In genomic region chr16:4963346-4963745, GRCm38 (mm10) we compare ENCODE assay signal across 9 mouse cellular contexts. TPM values are rescaled to one million over a fixed set of nuclear protein-coding genes. Genes with fewer than 3 reads are reported as not detected.
DNase-seq lines count a peak whose midpoint lies in the region; ATAC-seq lines count a peak whose summit lies in the region.
"Had no signal": no experiment of that assay in that cellular context is flagged by ENCODE, and none has a peak within 500 bp of the region (broad histone marks: within the 10 kb centered on the region; RNA-seq: fewer than 3 reads in every experiment).

No protein-coding gene starts in this region.

- intact Hi-C loops in left cerebral cortex, postnatal 36 days (cut with DNase I): no loop called here

- no peak for ATAC-seq in embryonic facial prominence, embryonic 15.5 days (ENCODE audit: insufficient number of reproducible peaks, low FRiP score, low TSS enrichment, low read depth)
- ATAC-seq in liver, embryonic 11.5 days (replicated peaks; ENCODE audit: low FRiP score): no peak

- peak overlapping the region; percentile 85 for H3K4me3 ChIP-seq in embryonic facial prominence, embryonic 15.5 days (replicated peaks)
- H3K4me3 ChIP-seq in liver, embryonic 11.5 days (ENCODE audit: low read depth, low read length): peak overlapping the region; percentile 94

- no peaks in the 10 kb centered on the region for H3K9me3 ChIP-seq in embryonic facial prominence, embryonic 15.5 days (replicated peaks)
- H3K9me3 ChIP-seq in liver, embryonic 11.5 days (ENCODE audit: control insufficient read depth, low read length): no peaks in the 10 kb centered on the region

- peak overlapping the region; percentile 71 for H3K4me2 ChIP-seq in embryonic facial prominence, embryonic 15.5 days (replicated peaks)
- peak overlapping the region; percentile 93 for H3K4me2 ChIP-seq in liver, embryonic 11.5 days

- H3K9ac ChIP-seq in embryonic facial prominence, embryonic 15.5 days: peak overlapping the region; percentile 90
- H3K9ac ChIP-seq in liver, embryonic 11.5 days (ENCODE audit: low read depth, low read length): peak overlapping the region; percentile 80

- DNase-seq in embryo, embryonic 11 days: peak; percentile 6
- DNase-seq in embryo, embryonic 9.5 days (ENCODE audit: extremely low spot score): no peak
- DNase-seq in 3T3-L1 (ENCODE audit: low read depth, low spot score): peak; percentile 30
- DNase-seq in liver, embryonic 11.5 days (ENCODE audit: low spot score): no peak
- DNase-seq in thymus, postnatal 10 days (ENCODE audit: low spot score in 2 of 2): no peak
- DNase-seq in cerebellum, adult 8-10 months: no peak
- DNase-seq in left cerebral cortex, postnatal 36 days (ENCODE audit: low spot score in 2 of 2): no peak

- 37% methylated on average over 9 of the region's 9 CpGs for WGBS in embryonic facial prominence, embryonic 15.5 days
- 33% methylated on average over 9 of the region's 9 CpGs for WGBS in liver, embryonic 11.5 days

- H3K27ac ChIP-seq in embryonic facial prominence, embryonic 15.5 days (replicated peaks): no peak overlapping the region
- H3K27ac ChIP-seq in liver, embryonic 11.5 days (ENCODE audit: low read depth, low read length): no peak overlapping the region

- no peaks in the 10 kb centered on the region for H3K27me3 ChIP-seq in embryonic facial prominence, embryonic 15.5 days
- no peaks in the 10 kb centered on the region for H3K27me3 ChIP-seq in liver, embryonic 11.5 days (replicated peaks; ENCODE audit: control insufficient read depth, insufficient read depth, low read length)
- H3K27me3 ChIP-seq: Patski had no signal

- H3K36me3 ChIP-seq in embryonic facial prominence, embryonic 15.5 days: peaks cover 8% of the 10 kb centered on the region; the same call in 1 of the 2 replicates
- H3K36me3 ChIP-seq in liver, embryonic 11.5 days (ENCODE audit: control insufficient read depth, insufficient read depth, low read length): 0 out of 2 replicates have a peak, but pooled peaks cover 2% of the 10 kb centered on the region

- H3K4me1 ChIP-seq in embryonic facial prominence, embryonic 15.5 days: peaks cover 24% of the 10 kb centered on the region
- peaks cover 9% of the 10 kb centered on the region for H3K4me1 ChIP-seq in liver, embryonic 11.5 days (replicated peaks; ENCODE audit: control insufficient read depth, insufficient read depth, low read length)

RNA-seq across cellular contexts. Expression of gene Anks3, which starts 0.7 kb away (rescaled TPM):
- polyA plus RNA-seq in embryonic facial prominence, embryonic 15.5 days (2015; fragmentation: Nextera tagmentation; extraction: Ambion mirVana): 64.7 and 72.8 TPM in 2 replicates
- 28.1 and 30.0 TPM in 2 replicates for polyA plus RNA-seq in liver, embryonic 11.5 days (2014; fragmentation: Nextera tagmentation; extraction: Ambion mirVana)
- total RNA-seq in left cerebral cortex, postnatal 36 days (2021): 10 to 100 TPM; 42.1 to 74.9 TPM

RNA-seq across cellular contexts. Expression of gene Nudt16l1, which starts 24.8 kb away (rescaled TPM):
- 156 and 161 TPM in 2 replicates for polyA plus RNA-seq in embryonic facial prominence, embryonic 15.5 days (2015; fragmentation: Nextera tagmentation; extraction: Ambion mirVana)
- polyA plus RNA-seq in liver, embryonic 11.5 days (2014; fragmentation: Nextera tagmentation; extraction: Ambion mirVana): 102 and 103 TPM in 2 replicates
- total RNA-seq in left cerebral cortex, postnatal 36 days (2021): 10 to 100 TPM; 70.6 to 77.8 TPM

RNA-seq across cellular contexts. Expression of gene Sept12, which starts 34.3 kb away (rescaled TPM):
- not detected in 2 replicates for polyA plus RNA-seq in embryonic facial prominence, embryonic 15.5 days (2015; fragmentation: Nextera tagmentation; extraction: Ambion mirVana)
- not detected in 2 replicates for polyA plus RNA-seq in liver, embryonic 11.5 days (2014; fragmentation: Nextera tagmentation; extraction: Ambion mirVana)
- not detected for total RNA-seq in left cerebral cortex, postnatal 36 days (2021)

RNA-seq across cellular contexts. Expression of gene Smim22, which starts 43.7 kb away (rescaled TPM):
- polyA plus RNA-seq in embryonic facial prominence, embryonic 15.5 days (2015; fragmentation: Nextera tagmentation; extraction: Ambion mirVana): 14.2 and 17.9 TPM in 2 replicates
- 4.3 and 4.8 TPM in 2 replicates for polyA plus RNA-seq in liver, embryonic 11.5 days (2014; fragmentation: Nextera tagmentation; extraction: Ambion mirVana)
- total RNA-seq in left cerebral cortex, postnatal 36 days (2021): not detected
- polyA plus RNA-seq: Patski had no signal

RNA-seq across cellular contexts. Expression of gene Rogdi, which starts 50.0 kb away (rescaled TPM):
- polyA plus RNA-seq in embryonic facial prominence, embryonic 15.5 days (2015; fragmentation: Nextera tagmentation; extraction: Ambion mirVana): 63.5 and 69.8 TPM in 2 replicates
- polyA plus RNA-seq in liver, embryonic 11.5 days (2014; fragmentation: Nextera tagmentation; extraction: Ambion mirVana): 65.2 and 65.9 TPM in 2 replicates
- total RNA-seq in left cerebral cortex, postnatal 36 days (2021): 100 to 1,000 TPM; 195 to 236 TPM

Comparison
In these comparisons a context has a peak if more than half of its experiments do, and no peak if none do; other contexts are left out.
1. DNase-seq: peak in embryo, embryonic 11 days (single experiment) and 3T3-L1 (single experiment); none in embryo, embryonic 9.5 days (single experiment), liver, embryonic 11.5 days (single experiment), thymus, postnatal 10 days (0 of 2), cerebellum, adult 8-10 months (single experiment) and left cerebral cortex, postnatal 36 days (0 of 2).